Mouse (Mus musculus): Measurements from ENCODE around the gene Rspo4.
A peak's percentile ranks its signal among the peaks of the same experiment; 100 is the strongest.

Gene Rspo4

DNA sequence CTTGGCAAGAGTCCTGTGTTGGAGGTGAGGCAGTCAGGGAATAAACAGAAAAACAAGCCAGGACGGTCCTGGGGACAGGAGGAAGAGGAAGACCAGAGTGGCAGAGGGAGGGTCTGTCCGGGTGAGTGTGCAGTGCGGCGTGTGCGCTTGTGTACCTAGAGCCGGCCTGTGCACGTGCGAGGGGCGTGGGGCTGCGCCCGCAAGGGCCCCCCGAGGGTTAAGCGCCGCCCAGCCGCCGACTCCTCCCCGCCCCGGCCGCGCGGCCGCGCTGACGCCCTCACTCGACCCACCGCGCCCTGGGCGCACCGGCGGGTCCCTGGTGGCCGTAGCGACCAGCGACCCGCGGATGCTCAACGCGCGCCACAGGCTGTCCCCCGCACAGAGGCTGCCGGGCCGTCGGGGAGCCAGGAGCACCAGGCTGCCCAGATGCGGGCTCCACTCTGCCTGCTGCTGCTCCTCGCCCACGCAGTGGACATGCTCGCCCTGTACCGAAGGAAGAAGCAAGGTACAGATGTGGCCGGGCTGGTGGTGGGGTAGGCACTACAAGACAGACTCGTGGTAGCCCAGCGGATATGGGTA lies at the start of gene Rspo4:
TSS of gene Rspo4 (plus strand) at position 280 of the 579 bp plus-strand sequence.
- peak; percentile 65 for DNase-seq

DNA sequence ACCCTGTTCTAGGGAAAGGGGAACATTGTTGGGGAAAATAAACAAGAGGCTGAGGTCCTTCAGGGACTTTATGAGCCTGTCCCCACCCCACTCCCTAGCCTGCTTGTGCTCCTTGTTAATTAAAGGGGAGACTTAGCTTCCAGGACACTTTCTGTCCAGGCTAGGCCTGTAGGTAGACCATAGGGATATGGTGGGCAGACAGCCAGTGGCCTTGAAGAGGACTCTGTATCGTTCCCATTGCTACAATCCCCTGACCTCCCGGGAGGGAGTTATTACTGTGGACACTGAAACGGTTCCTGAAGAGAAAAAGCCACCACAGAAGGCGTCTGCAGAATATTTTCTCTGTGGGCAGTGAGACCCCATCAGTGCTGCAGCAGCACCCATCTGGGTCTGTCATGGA lies 27.1 kb upstream of the Rspo4 start:
- no peak for DNase-seq

DNA sequence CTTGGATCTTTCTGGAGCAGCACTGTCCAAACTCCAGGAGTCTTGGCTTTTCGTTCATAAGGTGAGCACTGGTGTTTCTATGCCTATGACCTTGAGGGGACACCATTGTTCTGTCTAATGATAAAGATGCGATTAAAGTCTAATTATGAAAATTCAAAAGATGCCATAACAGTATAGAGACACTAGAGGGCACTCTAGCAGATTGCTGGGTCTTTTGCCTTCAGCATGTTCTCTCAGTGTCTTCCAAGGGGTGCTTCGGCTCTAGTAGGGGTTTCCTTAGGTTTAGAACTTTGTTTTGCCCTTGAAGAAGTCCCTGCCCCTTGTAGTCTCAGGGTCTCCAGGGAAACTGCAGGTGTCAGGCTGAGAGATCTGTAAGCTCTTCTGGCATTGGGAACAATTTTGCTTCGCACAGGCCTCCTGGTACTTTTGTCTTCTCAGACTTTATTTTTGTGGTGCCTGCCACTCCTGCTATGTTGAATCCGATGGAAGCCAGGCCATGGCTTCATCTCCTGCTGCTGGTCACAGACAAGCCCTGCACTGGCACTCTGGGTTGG lies 19.6 kb downstream of the Rspo4 start:
- DNase-seq, result peak; percentile 37

DNA sequence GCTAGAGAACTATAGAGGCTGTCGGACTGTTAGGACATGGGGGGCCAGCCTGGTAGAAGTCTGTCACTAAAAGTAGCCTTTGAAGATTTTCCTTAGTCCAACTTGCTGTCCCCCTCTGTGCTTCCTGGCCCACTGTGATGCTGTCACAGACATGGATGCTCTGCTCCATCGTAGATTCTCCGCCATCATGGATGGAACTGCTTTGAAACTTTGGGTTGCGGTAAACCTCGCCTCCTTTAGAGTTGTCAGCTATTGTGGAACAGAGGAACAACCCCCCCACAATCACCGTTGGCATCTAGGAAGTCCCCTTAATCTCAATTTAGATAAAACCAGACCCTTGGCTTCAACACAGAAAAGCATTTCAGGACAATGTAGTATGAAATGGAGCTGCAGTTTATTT lies 22.2 kb downstream of the Rspo4 start:
- DNase-seq, result no peak

DNA sequence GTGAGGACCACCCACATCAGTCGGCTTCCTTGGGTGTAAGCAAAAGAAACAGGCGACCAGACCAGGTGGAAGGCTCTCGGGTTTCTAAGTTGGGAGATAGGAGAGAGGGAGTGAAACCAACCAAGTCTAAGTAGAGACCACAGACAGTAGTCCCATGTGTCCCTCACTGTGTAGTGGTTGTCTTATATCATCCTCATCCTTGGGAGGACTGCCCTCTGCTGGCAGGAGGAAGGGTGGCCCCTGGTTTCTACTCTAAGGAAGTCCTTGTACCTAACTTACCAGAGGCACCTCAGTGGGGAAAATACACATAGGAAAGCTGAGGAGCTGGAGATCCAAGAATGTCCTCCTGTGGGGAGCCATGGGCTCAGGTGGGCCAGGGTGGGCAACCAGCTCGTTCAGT lies 23.8 kb downstream of the Rspo4 start:
- peak; percentile 72 for DNase-seq

DNA sequence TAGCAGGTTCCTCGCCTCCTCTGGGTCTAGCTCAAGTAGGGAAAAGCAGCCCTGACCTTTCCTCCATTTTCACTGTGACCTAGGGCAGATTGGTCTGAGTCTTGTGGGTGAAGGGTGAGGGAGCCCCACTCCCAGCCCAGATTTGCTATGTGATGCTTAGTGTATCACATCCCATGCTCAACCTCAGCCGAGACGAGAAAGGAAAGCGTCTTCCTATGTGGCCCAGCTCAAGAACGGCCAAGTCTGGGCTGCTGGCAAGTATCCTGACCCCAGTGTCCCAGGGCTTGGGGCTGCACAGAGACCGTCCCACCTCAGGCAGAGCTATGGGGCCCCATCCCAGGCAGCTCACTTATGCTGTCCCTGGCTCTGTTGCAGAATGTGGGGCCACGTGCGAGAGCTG lies 25.5 kb downstream of the Rspo4 start:
- no peak for DNase-seq

DNA sequence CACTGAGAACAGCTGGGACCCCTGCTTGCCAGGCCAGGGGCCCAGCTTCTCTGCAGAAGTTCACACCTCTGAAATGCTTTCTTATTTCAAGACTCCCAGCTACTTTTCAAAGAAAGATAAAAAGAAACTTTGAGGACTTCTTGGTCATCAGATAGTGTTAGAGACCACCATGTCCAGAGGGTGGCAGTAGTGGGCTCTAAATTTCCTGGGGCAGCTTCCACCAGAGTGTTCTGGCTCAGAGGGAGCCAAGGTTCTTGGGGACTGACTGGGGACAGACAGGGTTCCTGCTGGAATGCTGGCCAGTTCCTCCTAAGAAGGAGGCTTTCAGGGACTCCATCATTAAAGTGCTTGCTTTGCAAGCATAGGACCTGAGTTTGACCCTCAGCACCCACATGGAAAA lies 31.8 kb downstream of the Rspo4 start:
- peak; percentile 55 for DNase-seq

DNA sequence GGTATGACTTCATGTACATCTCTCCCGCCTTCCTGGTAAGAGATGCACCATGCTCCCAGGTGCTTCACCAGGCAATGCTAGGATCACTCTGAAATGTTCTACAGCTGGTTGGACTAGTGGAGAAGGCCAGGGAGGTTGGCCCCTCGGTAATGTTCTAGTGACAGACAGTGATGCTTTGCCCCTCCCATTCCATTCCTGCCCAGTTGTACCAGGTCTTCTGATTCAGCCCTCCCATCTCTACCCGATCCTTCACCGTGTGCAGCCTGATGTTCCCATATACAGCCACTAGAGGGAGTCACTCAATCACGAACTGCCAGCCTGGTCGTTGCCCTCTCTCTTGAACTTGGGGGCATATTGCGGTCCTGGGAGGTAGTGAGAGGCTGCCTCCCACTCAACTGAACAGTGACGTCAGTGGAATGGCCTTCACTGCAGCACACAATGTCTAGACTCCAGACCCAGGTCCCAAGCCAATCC lies 33.3 kb downstream of the Rspo4 start:
- peak; percentile 76 for DNase-seq

DNA sequence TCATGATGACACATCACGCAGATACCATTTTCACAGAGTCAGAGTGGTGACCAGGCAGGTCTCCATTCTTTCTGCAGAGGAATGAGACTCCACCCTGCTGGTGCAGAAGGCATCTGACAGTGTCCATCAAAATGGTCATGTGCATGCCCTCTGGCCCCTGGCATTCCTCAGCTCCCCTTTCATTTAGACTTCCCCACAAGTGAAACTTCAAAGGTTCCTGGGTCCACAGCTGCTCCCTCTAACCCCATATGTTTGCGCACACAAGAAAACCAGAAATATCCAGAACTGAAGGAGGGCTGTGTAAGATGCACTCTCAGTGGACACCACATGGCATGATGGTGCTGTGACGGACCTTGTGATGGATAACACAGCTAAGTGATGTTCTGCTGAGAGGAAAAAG lies 35.9 kb downstream of the Rspo4 start:
- DNase-seq, result no peak

DNA sequence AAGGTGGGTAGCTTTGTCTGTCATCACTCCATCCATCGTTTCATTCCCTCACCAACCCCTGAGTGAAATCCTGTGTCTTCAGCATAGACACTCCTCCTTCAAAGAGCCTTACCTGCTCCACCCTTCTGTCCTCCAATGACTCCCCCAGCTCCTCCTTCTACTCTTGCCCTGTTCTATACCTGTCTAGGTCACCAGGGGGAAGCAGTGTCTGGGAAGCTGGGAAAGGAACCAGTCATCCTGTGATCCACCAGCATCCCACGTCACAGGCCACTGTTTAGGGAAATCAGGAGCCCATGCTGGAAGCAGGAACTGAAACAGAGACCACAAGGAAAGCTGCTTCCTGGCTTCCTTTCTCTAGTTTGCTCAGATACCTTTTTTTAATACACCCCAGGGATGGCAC lies 37.0 kb downstream of the Rspo4 start:
- no peak for DNase-seq

DNA sequence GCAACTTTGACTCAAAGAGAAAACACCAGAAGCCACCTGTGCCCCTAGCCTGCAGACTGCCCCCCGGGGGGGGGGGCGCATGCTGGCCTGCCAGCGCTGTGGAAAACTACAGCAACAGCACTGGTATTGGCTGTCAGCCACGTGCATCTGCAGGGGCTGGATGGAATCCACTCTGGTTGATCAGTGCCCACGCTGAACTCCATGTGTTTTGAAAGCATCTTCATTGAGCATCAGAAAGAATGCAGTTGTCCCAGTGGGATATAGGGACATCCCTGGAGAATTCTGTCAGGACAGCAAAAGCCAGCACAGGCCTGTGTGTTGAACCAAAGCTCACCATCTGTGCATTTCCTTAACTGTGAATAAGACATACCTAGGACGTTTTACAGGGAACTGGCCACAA lies 48.3 kb downstream of the Rspo4 start:
- no peak for DNase-seq

DNA sequence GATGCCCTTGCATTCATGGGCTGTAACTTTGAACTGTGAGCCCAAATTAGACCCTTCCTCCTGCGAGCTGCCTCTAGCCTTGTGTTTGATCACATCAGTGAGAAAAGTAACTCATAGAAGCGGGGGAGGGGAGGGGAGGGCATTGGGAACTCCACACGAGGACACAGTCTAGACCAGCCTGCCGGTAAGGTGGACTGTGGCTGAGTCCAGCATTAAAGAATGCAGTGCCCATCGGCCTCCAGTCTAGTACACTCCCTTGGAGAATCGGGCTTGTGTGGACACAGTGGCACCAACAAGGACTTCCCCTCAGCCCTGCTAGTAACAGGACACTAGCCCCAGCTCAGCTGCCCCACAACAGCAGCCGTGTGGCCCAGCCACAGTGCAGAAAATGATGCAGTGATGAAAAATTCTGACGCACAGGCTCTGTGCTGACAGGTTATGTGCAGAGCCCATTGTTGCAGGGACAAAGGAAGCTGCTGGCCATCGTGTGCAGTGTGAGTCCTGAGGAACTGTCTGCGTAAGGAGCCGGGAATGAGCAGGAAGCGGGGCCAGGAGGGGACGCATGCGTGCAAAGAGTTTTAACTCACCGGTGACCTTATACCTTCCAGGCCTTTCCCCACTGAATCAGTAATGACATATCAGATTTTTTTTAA lies 50.5 kb downstream of the Rspo4 start:
- DNase-seq, result peak; percentile 37

DNA sequence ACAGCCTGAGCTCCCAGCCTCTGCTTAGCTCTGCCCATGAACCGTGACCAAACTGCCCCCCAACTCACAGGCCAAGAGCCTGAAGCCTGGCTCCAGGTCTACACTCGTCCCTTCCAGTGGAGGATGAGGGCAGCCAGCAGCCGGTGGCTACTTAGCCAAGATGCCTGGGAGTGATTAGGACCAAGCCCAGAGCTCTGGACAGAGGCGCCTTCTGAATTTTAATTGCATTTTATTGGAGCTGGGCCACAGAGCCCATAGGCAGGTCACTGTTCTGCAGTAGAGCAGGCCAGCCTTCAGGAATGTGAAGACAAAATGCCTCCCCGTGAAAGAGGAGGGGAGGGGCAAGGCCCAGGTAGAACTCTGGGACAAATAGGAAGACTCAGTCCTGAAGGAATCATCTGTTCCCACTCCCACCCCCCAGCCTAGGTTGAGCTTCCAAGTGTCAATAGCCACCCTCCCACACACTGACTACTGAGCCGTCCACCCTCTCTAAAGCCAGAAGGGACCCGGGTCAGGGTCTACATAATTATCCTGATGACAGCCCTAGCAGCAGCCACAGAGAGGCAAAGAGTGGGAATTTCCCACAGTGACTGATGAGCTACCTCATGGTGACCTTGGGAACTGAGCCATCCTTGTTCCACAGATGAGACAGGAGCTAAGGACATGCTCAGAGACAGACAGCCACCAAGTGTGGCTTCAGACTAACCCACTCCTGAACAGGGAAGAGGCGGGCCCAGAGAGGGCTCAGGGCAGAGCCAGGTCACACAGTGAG lies 51.7 kb downstream of the Rspo4 start:
- DNase-seq, result no peak

DNA sequence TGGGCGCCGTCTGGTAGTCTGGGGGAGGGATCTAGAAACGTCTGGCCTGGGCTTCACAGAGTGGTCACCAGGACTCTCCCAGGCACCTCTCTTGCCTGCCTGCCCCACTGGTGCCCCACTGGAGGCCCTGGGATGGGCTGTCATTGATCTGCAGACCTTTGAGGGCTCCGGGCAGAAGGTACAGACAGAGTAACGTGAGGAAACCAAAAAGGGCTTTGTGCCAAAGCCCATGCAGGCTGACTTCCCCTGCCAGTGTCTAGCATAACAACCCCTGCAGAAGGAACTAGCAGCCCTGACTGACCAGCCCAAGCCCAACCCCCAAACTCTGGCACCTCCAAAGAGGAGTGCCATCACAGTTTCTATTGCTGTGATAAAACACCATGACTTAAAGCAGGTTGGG lies 53.2 kb downstream of the Rspo4 start:
- DNase-seq, result no peak

DNA sequence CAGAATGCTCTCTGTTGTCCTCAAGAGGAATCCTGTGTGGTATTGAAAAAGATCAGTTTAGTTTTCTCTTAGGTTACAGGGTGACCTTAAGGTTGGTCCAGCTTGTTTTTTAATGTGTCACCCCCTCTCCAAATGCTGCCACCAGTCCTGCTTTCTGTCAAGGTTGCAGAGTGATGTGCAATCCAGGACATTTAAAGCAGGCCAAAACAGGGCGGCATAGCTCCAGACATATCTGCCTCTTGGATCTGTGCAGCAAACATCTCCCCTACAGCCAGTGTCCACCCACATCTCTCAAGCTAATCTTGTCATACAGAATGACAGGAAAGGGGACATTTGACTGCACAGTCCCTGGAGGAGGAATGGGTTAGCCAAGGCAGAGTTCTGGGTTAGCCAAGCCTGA lies 55.4 kb downstream of the Rspo4 start:
- DNase-seq, result no peak

DNA sequence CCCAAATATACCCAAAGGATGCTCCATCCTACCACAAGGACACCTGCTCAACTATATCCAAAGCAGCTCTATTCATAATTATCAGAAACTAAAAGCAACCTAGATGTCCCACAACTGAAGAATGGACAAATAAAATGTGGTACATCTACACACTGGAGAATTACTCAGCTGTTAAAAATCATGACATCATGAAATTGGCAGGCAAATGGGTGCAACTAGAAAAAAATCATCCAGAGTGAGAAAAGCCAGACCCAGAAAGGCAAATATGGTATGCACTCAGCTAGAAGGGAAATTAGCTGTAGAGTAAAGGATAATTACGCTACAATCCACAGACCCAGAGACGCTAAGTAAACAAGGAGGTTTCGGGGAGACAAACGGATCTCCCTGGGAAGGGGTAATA lies 58.1 kb downstream of the Rspo4 start:
- no peak for DNase-seq

DNA sequence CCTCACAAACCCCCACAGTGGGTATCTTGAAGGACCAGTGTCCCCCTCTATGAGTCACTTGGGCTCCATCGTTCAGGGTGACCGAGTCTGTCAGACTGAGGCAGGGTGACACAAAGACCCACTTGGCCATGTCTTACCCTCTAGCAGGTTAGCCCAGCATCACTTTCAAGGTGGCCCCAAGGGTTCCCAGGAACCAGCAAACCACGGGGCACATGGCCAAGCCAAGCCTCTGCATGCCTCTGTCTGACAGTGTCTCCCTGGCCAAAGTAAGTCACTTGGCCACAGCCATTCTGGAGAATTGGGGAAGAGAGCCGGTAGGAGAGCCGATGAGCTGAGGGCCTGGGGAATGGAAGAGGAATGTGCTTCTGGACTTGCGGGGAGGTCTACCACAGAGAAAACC lies 60.5 kb downstream of the Rspo4 start:
- DNase-seq, result no peak

DNA sequence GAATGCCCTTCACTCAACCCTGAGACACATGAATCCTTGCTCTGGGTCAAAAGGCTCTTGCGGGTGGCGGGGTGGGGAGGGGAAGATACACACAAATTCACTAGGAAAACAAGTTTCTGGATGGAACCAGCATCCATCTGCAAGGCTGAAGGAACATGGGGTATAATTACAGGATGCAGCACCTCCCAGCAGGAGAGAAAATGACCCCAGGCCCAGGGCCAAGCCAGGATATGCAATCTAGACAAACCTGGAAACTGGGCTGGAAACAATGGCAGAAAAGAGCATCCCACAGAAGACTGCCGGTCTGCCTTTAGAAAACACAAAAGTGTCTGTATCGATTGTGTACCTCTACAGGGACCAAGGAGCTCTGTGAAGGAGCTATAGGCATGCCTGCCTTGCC lies 61.2 kb downstream of the Rspo4 start:
- DNase-seq, result no peak

DNA sequence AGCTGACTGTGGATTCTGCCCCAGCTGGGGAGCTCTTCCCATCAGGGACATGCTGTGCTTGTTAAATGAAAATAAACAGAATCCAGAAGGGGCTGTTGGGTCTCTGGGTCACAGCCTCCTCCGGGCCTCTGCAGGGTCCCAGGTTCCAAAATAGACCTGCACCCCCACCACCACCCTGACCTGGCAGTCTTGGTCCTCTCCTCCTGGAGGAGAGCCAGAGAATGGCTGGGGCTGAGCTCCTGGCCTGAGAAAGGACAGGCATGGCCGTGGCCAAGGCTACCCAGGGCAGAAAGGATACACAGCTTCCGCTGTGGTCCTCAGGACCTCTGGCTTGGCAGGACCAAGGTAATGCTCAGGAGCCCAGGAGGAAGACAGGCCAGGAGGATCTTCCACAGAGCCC lies 61.9 kb downstream of the Rspo4 start:
- DNase-seq, result no peak

DNA sequence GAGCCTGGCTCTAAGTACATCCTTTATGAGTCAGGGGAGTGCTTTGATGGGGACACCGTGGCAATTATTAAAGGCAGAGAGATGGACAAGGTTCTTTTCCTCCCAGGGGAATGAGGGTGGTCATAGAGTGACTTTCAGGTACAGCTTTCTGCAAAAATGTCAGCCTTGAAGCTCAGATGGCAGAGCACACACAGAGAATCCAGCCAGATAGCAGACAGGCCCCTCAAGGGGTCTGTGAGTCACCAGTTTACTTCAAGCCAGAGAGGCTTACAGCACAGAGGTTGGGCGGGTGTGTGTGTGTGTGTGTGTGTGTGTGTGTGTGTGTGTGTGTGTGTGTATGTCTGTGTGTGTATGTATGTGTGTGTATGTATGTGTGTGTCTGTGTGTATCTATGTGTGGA lies 64.3 kb downstream of the Rspo4 start:
- DNase-seq, result no peak

DNA sequence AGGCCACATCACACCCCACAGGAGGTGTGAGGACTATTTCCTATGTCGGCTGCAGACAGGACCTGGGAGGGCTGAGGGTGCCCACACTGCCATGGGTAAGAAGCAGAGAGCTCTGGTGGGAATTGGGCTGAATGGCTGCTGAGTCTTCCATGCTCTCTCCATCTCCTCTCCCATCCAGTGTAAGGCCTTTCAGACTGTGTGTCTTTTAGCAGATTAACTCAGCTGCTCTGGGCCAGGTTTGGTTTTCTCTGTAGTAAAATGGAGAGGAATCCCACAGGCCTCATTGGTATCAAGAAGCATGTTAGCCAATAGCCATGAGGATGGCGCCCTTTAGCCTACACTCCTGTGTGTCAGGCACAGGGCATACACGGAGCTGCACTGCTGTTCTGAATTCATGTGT lies 66.7 kb downstream of the Rspo4 start:
- DNase-seq, result no peak

DNA sequence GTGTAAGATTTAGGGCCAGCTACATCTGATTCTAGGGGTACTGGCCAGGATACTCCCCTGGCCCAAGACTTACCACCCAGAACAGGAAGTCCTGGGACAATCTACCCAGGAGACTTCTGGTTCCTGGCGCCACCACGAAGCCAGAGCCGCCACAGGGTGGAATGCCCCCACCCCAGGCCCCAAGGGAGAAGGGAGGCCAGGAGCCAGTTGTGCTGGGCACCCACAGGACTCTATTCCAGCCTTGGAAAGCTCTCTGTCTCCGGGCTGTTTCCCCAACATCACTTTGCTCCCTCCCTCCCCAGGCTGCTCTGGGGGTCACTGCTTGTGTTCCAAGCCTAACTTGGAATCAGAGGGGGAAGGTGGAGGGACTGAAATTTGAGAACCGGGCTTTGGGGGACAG lies 67.8 kb downstream of the Rspo4 start:
- DNase-seq, result no peak

DNA sequence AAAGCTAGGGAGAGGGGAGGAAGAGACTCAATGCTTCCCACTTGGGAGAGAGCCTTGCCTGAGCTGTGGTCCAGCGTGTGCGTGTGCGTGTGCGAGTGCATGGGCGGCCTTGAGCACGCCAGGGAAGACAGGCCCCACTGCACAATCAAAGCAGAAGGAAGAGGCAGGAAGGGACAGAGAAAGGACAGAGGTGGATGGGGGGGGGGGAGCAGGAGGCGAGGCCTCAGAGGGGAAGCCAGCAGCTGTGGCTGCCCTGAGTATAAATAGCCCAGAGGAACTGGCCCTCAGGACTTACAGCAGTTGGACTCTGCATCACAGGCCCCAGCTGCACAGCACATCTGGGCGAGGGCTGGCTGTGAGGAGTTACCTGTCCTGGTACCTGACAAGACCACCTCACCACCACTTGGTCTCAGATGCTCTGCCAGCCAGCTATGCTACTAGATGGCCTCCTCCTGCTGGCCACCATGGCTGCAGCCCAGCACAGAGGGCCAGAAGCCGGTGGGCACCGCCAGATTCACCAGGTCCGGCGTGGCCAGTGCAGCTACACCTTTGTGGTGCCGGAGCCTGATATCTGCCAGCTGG lies 68.3 kb downstream of the Rspo4 start, which contains the start of gene Angpt4:
TSS of gene Angpt4 (plus strand) at position 292 of the 582 bp plus-strand sequence.
- peak; percentile 38 for DNase-seq

DNA sequence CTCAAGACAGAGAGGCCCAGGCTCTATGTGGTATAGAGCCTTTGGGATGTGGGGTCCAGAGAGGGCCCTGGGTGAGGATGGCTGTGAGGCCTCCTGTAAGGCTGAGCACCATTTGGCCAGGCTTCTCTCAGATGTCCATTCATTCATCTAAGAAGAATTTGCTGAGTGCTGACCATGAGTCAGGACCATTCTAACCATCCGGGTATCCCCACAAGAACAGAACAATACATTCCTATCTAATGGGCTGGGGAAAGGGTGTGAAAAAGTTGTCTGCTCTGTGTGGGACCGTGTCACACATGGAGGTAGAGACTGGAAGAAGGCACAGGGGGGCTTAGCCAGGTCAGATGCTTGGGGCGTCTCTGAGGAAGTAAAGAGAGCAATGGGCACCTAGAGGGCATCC lies 69.0 kb downstream of the Rspo4 start:
- no peak for DNase-seq

Measured in embryo, embryonic 11 days (tissue).